Mouse (Mus musculus) spleen, postnatal 14 days (tissue): Measurements from ENCODE around the gene Hist1h4c.
A peak's percentile ranks its signal among the peaks of the same experiment; 100 is the strongest.
"Not testable (repeated sequence)": the region's sequence is repeated elsewhere in the genome, so short reads cannot be mapped to it uniquely, and the experiment has no call there.

Experiments
- DNase-seq, 2 experiments: peaks; one replicate each; pipeline ENCODE4 v3.0.0; 2021 to 2022; ENCODE audit warnings: low spot score in 2 of 2

The Hist1h4c gene

DNA sequence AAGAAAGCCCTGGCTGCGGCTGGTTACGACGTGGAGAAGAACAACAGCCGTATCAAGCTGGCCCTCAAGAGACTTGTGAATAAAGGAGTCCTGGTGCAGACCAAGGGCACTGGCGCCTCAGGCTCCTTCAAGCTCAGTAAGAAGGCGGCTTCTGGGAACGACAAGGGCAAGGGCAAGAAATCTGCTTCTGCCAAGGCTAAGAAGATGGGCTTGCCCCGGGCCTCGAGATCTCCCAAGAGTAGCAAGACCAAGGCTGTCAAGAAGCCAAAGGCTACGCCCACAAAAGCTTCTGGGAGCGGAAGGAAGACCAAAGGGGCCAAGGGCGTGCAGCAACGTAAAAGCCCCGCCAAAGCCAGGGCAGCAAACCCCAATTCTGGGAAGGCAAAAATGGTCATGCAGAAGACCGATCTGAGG lies 2.2 kb downstream of the Hist1h4c start:
- peak in 1 of 2 experiments; percentile 13 for DNase-seq

- no peak for DNase-seq
Measured at GRCm38 (mm10) chr13:23695514-23695913, 2.7 kb downstream of the Hist1h4c start, which contains the start of gene Hist1h1t. Gene Hist1h1t, plus strand, starts transcription at chr13:23695814.

- DNase-seq: no peak
Measured at GRCm38 (mm10) chr13:23694956-23695355, 3.3 kb downstream of the Hist1h4c start.

DNA sequence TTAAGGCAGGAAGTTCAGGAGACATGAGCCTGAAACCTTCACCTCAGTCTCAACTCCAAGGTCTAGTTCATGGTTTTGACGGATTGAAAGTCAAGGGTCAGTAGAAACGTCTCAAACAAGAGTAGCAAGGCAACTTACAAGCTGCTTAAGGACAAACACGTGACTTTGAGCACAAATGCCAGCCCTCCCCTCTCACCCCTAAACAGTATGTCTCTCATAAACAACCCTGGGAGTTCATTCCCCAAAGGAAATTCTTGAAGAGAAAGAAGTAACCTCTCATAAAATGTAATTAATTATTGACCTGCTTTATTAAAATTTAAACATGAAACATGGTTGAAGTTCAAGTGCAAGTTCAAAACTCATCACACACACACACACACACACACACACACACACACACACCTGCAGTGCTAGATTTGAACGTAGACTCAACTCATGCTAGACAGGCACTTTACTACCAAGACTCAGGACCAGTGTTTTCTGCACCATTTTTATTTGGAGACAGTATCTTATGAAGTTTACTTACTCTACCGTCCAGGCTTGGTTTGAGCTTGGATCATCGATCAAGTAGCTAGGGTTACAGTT lies 4.3 kb downstream of the Hist1h4c start:
- DNase-seq: no peak

DNA sequence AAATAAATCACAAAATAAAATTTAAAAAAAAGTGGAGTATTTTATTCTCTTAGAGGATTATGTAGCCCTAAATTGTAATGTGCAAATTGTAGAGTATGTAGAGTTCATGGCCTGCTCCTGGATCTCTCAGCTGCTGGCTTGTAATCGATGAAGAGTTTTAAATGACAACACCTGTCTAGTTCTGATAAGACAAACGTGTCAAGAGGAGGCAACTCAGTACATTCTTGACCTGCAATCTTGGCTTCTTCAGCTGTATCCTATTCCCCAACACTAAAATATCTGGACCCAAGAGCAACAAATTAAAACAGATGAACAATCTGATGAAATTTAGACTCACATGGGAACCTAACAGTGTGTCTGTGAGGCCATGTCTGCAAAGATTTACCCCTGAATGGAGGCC lies 8.8 kb downstream of the Hist1h4c start:
- DNase-seq: no peak

- no peak for DNase-seq
Measured at GRCm38 (mm10) chr13:23688956-23689355, 9.3 kb downstream of the Hist1h4c start.

- DNase-seq: no peak
Measured at GRCm38 (mm10) chr13:23687907-23688306, 10.3 kb downstream of the Hist1h4c start.

DNA sequence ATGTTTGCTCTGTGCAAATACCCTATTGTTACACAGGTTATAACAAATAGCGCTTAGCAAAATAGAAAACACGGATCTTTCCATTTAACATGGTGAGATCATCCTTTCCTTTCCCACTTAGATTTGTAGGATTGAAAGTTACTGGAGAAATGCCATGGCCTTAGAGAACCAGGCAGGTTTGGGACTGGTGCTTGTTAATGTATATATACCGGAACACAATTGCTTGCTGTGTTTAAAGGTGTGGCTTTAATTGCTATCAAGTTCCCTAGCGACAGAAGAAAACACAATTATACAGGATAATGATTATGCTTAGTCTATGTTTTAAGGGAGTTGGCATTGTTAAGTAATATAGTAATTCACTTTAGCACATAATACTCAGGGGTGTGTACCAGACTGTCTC lies 11.1 kb downstream of the Hist1h4c start:
- no peak for DNase-seq

DNA sequence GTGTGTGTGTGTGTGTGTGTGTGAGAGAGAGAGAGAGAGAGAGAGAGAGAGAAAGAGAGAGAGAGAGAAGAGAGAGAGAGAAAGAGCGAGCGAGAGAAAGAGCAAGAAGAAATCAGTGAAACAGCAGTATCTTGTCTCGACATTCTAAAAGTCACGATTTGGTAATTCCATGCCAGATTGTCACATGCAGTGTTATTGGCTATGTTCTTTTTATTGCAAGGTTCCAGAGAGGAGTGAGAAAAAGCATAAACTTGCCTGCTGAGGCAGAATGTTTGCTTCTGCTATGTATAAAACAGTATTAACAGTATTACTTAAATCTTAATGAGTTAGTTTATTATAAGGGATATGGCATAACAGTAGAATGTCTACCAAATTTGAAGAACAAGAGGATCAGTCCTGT lies 12.3 kb downstream of the Hist1h4c start:
- no peak for DNase-seq

DNA sequence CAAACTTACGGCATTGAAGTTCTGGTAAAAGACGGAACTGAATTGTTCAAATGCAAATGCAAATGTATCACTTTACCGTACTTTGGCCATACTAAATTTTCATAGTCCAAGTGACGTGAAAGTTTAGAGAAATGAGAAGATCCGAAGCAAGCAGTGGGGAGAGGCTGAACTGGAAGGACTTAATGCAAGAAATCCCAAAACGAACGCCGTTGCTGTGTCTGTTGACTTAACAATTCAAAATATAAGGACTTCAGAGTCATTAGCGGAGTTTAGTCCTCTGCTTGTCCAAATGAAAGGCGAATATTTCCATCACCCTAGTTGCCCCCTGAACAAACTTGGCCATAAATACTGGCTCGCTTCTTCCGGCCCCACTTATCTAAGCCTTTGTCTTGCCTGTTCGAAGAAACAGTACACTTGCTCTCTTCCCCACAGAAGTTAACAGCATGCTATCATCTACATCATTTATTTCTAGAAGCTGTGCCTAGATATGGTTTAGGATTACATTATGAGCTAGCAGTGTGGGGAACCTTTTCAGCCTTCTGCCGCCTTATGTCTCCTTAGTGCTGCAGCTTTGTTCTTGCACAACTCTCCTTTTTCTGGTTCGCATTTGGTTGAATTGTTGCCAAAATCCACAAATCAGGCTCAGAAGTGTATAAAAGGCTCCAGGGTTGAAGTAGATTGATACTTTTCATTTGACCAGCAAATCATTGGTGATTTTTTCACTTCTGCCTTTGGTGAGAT lies 13.0 kb downstream of the Hist1h4c start:
- DNase-seq: no peak

DNA sequence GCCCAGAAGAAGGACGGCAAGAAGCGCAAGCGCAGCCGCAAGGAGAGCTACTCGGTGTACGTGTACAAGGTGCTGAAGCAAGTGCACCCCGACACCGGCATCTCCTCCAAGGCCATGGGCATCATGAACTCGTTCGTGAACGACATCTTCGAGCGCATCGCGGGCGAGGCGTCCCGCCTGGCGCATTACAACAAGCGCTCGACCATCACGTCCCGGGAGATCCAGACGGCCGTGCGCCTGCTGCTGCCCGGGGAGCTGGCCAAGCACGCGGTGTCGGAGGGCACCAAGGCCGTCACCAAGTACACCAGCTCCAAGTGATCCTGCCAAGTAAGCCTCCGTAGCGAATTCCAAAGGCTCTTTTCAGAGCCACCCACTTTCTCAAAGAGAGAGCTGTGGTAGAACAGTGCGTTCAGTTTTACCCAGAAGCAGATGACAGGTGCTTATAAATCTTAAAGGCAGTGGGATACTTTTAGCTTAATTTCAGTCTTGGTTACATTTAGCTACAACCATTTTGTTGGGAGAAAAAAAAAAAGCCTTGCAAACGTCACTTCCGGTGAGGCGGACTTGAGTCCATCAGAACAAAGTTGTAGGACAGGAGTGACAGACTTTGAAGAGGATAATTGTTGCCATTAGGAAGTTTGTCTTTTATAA lies 13.8 kb downstream of the Hist1h4c start:
- DNase-seq: peak; percentile 14 to 50

DNA sequence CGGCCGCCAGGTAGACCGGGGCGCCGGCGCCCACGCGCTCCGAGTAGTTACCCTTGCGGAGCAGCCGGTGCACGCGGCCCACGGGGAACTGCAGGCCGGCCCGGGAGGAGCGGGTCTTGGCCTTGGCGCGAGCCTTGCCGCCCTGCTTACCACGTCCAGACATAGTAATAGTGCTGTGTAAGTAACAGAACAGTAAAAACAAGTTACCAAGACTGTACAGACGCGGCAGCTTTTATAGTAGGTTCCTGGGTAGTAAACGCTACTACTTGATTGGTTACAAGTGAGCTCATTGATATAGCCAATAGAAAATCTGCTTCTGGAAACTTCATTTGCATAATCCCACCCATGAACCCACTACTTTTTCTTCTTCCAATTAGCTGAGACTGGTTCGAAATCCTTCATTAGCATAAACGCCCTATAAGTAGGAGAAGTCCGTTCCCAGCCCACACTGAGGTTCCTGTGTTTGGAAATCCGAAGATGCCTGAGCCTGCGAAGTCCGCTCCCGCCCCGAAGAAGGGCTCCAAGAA lies 14.4 kb downstream of the Hist1h4c start, which contains the start of the genes Hist1h2ac and Hist1h2bc:
Hist1h2ac (minus strand) TSS at position 194 of the 527 bp plus-strand sequence.
Hist1h2bc (plus strand) TSS at position 445 of the 527 bp plus-strand sequence.
- DNase-seq: peak; percentile 75 to 76

GRCm38 (mm10) chr13:23682947-23683754 lies 15.1 kb downstream of the Hist1h4c start:
- DNase-seq: not testable (repeated sequence)

DNA sequence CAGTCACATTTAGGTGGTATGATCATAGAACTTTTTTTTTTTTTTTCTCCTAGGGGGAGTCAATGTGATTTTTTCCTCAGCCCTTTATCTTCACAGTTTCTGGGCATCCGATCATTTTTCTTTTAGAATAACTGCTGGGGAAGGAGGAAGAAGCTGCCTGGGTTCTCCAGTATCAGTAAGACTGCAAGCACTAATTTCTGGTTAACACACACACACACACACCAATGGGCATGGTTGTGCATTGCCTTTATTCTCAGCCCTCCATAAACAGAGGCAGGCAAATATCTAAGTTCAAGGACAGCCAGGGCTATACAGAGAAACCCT lies 15.7 kb downstream of the Hist1h4c start:
- no peak for DNase-seq

GRCm38 (mm10) chr13:23681990-23682582 lies 16.2 kb downstream of the Hist1h4c start:
- no peak for DNase-seq

DNA sequence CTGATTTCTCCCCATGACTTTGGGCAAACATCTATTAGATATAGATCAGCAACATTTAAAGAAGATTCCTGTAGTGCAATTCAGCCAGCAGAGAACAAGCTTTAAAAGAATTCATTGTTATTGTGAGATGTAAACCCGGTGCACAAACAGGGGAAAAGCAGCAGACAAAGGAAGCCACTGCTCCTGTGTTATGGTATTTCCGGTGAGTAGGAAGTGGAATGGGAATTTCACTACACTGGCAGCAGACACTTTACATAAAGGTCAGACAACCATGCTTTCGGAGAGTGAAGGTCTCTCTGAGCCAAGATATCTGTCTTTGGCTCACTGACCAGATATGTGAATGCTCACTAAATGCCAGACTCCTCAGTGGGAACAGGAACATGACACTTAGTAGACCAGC lies 35.7 kb downstream of the Hist1h4c start:
- DNase-seq: no peak

DNA sequence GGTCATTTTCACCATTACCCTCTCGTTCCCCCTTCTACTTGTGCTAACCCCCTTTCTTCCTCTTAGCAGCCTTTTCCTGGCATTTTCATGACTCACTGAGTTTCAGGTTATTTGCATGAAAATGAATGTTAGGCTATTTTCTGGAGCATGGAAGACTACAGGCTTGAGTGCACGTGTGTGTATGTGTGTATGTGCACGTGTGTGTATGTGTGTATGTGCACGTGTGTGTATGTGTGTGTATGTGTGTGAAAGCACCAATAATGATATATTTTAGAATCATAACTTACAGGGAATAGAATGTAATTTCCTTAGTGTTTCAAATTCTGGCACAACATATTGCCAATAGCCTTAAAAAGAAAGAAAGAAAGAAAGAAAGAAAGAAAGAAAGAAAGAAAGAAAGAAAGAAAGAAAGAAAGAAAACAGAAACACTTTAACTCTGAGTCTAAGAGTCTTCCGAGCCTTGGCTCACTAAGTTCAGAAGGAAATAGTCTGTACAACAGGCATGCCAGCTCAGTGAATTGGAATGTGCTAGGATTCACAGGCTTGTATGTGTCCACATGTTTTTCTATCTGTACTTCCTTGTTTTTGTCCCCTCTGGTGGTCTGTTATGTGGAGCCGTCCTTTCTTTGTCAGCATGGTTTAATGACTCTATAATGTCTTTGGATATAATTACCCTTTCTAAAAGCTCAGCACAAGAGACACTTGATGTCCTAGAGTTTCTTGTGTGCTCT lies 38.5 kb downstream of the Hist1h4c start:
- DNase-seq: no peak
